Mouse (Mus musculus): ENCODE measurements around the gene Rps11. TPM values are rescaled to one million over a fixed set of nuclear protein-coding genes. Genes with fewer than 3 reads are reported as not detected.
"Not testable (repeated sequence)": the region's sequence is repeated elsewhere in the genome, so short reads cannot be mapped to it uniquely, and the experiment has no call there.

The Rps11 gene
- 22.2 and 23.5 TPM in 2 replicates for polyA plus RNA-seq (2012)

GRCm38 (mm10) chr7:45124224-45125143 is at the start of gene Rps11:
Rps11 (minus strand) TSS chr7:45124439.
- no peaks in the 10 kb centered on the region for H3K9me3 ChIP-seq (ENCODE audit: control insufficient read depth, low read length)
- H3K27me3 ChIP-seq (ENCODE audit: control insufficient read depth) = no peaks in the 10 kb centered on the region
- TF ChIP-seq GATA1 (IDR thresholded peaks at IDR 0.05; ENCODE audit: low read length) = no peak
- no peak for TF ChIP-seq TAL1 (IDR thresholded peaks at IDR 0.05; ENCODE audit: low read length)
- peak within 1 kb of the TSS; percentile 78 for H3K4me3 ChIP-seq (replicated peaks)
- peaks cover 83% of the 10 kb centered on the region for H3K4me1 ChIP-seq (ENCODE audit: control insufficient read depth)
- H3K36me3 ChIP-seq (ENCODE audit: control insufficient read depth) = peaks cover 72% of the 10 kb centered on the region

GRCm38 (mm10) chr7:45173772-45174171 is 49.5 kb upstream of the Rps11 start:
- not testable (repeated sequence) for H3K4me1 ChIP-seq (ENCODE audit: control insufficient read depth); H3K36me3 ChIP-seq (ENCODE audit: control insufficient read depth); H3K4me3 ChIP-seq (replicated peaks)
- Histone ChIP-seq H3K27me3 (ENCODE audit: control insufficient read depth) (peaks cover 85% of the 10 kb centered on the region), H3K9me3 (ENCODE audit: control insufficient read depth, low read length) (peaks cover 37% of the 10 kb centered on the region)

GRCm38 (mm10) chr7:45172974-45173373 is 48.7 kb upstream of the Rps11 start:
- peaks cover 85% of the 10 kb centered on the region for H3K27me3 ChIP-seq (ENCODE audit: control insufficient read depth)
- H3K4me1 ChIP-seq (ENCODE audit: control insufficient read depth) = peaks cover 6% of the 10 kb centered on the region
- peaks cover 45% of the 10 kb centered on the region for H3K9me3 ChIP-seq (ENCODE audit: control insufficient read depth, low read length)
- no peak for TF ChIP-seq GATA1 (IDR thresholded peaks at IDR 0.05; ENCODE audit: low read length)
- no peak for TF ChIP-seq TAL1 (IDR thresholded peaks at IDR 0.05; ENCODE audit: low read length)
- no peak overlapping the region for H3K4me3 ChIP-seq (replicated peaks)
- no peaks in the 10 kb centered on the region for H3K36me3 ChIP-seq (ENCODE audit: control insufficient read depth)

GRCm38 (mm10) chr7:45169495-45169894 is 45.3 kb upstream of the Rps11 start:
- no peak for TF ChIP-seq TAL1 (IDR thresholded peaks at IDR 0.05; ENCODE audit: low read length)
- no peak for TF ChIP-seq GATA1 (IDR thresholded peaks at IDR 0.05; ENCODE audit: low read length)
- Histone ChIP-seq H3K36me3 (ENCODE audit: control insufficient read depth) (no peaks in the 10 kb centered on the region), H3K4me3 (replicated peaks) (no peak overlapping the region), H3K27me3 (ENCODE audit: control insufficient read depth) (peaks cover 85% of the 10 kb centered on the region), H3K9me3 (ENCODE audit: control insufficient read depth, low read length) (peaks cover 49% of the 10 kb centered on the region), H3K4me1 (ENCODE audit: control insufficient read depth) (peaks cover 6% of the 10 kb centered on the region)

- Histone ChIP-seq H3K4me3 (replicated peaks) (no peak overlapping the region), H3K9me3 (ENCODE audit: control insufficient read depth, low read length) (peaks cover 51% of the 10 kb centered on the region), H3K36me3 (ENCODE audit: control insufficient read depth) (no peaks in the 10 kb centered on the region), H3K4me1 (ENCODE audit: control insufficient read depth) (peaks cover 12% of the 10 kb centered on the region), H3K27me3 (ENCODE audit: control insufficient read depth) (peaks cover 86% of the 10 kb centered on the region)
- TF ChIP-seq TAL1 (IDR thresholded peaks at IDR 0.05; ENCODE audit: low read length) (no peak), GATA1 (IDR thresholded peaks at IDR 0.05; ENCODE audit: low read length) (no peak)
Measured at GRCm38 (mm10) chr7:45168656-45169055, 44.4 kb upstream of the Rps11 start.

- peaks cover 14% of the 10 kb centered on the region for H3K4me1 ChIP-seq (ENCODE audit: control insufficient read depth)
- no peaks in the 10 kb centered on the region for H3K36me3 ChIP-seq (ENCODE audit: control insufficient read depth)
- TF ChIP-seq GATA1 (IDR thresholded peaks at IDR 0.05; ENCODE audit: low read length) (no peak), TAL1 (IDR thresholded peaks at IDR 0.05; ENCODE audit: low read length) (no peak)
- peaks cover 51% of the 10 kb centered on the region for H3K9me3 ChIP-seq (ENCODE audit: control insufficient read depth, low read length)
- H3K4me3 ChIP-seq (replicated peaks) = no peak overlapping the region
- peaks cover 89% of the 10 kb centered on the region for H3K27me3 ChIP-seq (ENCODE audit: control insufficient read depth)
Measured at GRCm38 (mm10) chr7:45167761-45168445, 43.7 kb upstream of the Rps11 start.

GRCm38 (mm10) chr7:45166950-45167401 is 42.7 kb upstream of the Rps11 start:
- Histone ChIP-seq H3K9me3 (ENCODE audit: control insufficient read depth, low read length) (peaks cover 43% of the 10 kb centered on the region), H3K4me1 (ENCODE audit: control insufficient read depth) (peaks cover 17% of the 10 kb centered on the region), H3K27me3 (ENCODE audit: control insufficient read depth) (peaks cover 94% of the 10 kb centered on the region), H3K4me3 (replicated peaks) (no peak overlapping the region), H3K36me3 (ENCODE audit: control insufficient read depth) (no peaks in the 10 kb centered on the region)
- TF ChIP-seq GATA1 (IDR thresholded peaks at IDR 0.05; ENCODE audit: low read length) (no peak), TAL1 (IDR thresholded peaks at IDR 0.05; ENCODE audit: low read length) (no peak)

- Histone ChIP-seq H3K9me3 (ENCODE audit: control insufficient read depth, low read length) (peaks cover 37% of the 10 kb centered on the region), H3K4me1 (ENCODE audit: control insufficient read depth) (peaks cover 21% of the 10 kb centered on the region), H3K27me3 (ENCODE audit: control insufficient read depth) (peaks cover 88% of the 10 kb centered on the region), H3K36me3 (ENCODE audit: control insufficient read depth) (peaks cover 4% of the 10 kb centered on the region), H3K4me3 (replicated peaks) (no peak overlapping the region)
- TF ChIP-seq GATA1 (IDR thresholded peaks at IDR 0.05; ENCODE audit: low read length) (no peak), TAL1 (IDR thresholded peaks at IDR 0.05; ENCODE audit: low read length) (no peak)
Measured at GRCm38 (mm10) chr7:45165701-45166100, 41.5 kb upstream of the Rps11 start.

- Histone ChIP-seq H3K4me1 (ENCODE audit: control insufficient read depth) (peaks cover 21% of the 10 kb centered on the region), H3K36me3 (ENCODE audit: control insufficient read depth) (peaks cover 10% of the 10 kb centered on the region), H3K4me3 (replicated peaks) (no peak overlapping the region), H3K27me3 (ENCODE audit: control insufficient read depth) (peaks cover 80% of the 10 kb centered on the region), H3K9me3 (ENCODE audit: control insufficient read depth, low read length) (peaks cover 29% of the 10 kb centered on the region)
- TF ChIP-seq TAL1 (IDR thresholded peaks at IDR 0.05; ENCODE audit: low read length) (no peak), GATA1 (IDR thresholded peaks at IDR 0.05; ENCODE audit: low read length) (no peak)
Measured at GRCm38 (mm10) chr7:45164833-45165232, 40.6 kb upstream of the Rps11 start.
